Mouse (Mus musculus): ENCODE measurements at regions not wholly inside any gene's neighbourhood (a gene's known extent, or its start where the extent isn't known, plus 50 kb on each side); places are given as distances from the start of the nearest gene placed in this dataset.

GRCm38 (mm10) chr3:157777779-157778178, 147.1 kb downstream of the Cth start:
- Histone ChIP-seq H3K4me2 (replicated peaks; ENCODE audit: low read depth) (no peak overlapping the region), H3K4me3 (ENCODE audit: low read depth, low read length) (no peak overlapping the region), H3K36me3 (ENCODE audit: control insufficient read depth, insufficient read depth) (no peaks in the 10 kb centered on the region), H3K9me3 (ENCODE audit: control insufficient read depth) (no peaks in the 10 kb centered on the region), H3K9ac (ENCODE audit: low read depth, low read length) (no peak overlapping the region), H3K27ac (ENCODE audit: low read depth, low read length) (no peak overlapping the region), H3K27me3 (replicated peaks; ENCODE audit: control insufficient read depth, insufficient read depth, low read length) (no peaks in the 10 kb centered on the region), H3K4me1 (replicated peaks; ENCODE audit: control insufficient read depth, insufficient read depth, low read length) (no peaks in the 10 kb centered on the region)
- TF ChIP-seq CTCF (IDR thresholded peaks at IDR 0.05; ENCODE audit: low read depth) = no peak
- ATAC-seq = no peak
- WGBS = 74% methylated on average over 1 of the region's 1 CpGs

DNA sequence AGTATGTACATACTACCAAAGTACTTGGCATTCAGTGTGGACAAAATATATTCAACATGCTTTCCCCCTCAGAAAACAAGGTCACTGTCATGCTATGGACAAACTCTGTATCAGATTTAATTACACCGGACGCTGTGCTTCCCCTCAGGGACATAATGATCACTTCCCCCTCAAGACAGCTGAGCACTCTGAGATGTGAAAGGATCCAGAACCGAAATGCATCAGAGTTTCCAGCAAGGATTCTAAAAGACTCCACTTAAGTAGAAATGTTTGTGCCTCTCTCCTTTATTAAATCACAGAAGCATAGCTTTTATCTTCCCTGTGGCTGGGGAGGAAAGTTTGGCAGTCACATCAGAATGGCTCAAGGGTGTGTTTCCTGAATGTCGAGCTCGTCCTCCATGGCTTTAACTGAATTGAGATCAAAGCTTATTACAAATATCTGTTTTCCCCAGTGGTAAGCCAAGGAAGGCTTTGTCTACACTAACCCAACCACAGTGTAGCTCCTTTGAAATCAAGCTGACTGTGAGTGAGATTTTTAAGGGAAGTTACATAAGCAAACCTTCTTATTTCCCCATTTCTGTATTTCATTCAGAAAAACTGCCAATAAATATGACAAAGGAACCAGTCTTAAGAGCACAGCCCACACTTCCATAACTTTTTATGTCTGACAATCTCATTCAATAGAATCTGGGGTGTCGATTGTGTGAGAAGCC, 161.2 kb downstream of the Cth start:
- H3K36me3 ChIP-seq (ENCODE audit: control insufficient read depth, insufficient read depth) = no peaks in the 10 kb centered on the region
- H3K27ac ChIP-seq (ENCODE audit: low read depth, low read length) = no peak overlapping the region
- H3K9ac ChIP-seq (ENCODE audit: low read depth, low read length) = no peak overlapping the region
- no peak overlapping the region for H3K4me3 ChIP-seq (ENCODE audit: low read depth, low read length)
- 31% methylated on average over 6 of the region's 6 CpGs for WGBS
- no peaks in the 10 kb centered on the region for H3K9me3 ChIP-seq (ENCODE audit: control insufficient read depth)
- no peak for ATAC-seq
- H3K4me1 ChIP-seq (replicated peaks; ENCODE audit: control insufficient read depth, insufficient read depth, low read length) = no peaks in the 10 kb centered on the region
- TF ChIP-seq CTCF (IDR thresholded peaks at IDR 0.05; ENCODE audit: low read depth) = no peak
- no peaks in the 10 kb centered on the region for H3K27me3 ChIP-seq (replicated peaks; ENCODE audit: control insufficient read depth, insufficient read depth, low read length)
- H3K4me2 ChIP-seq (replicated peaks; ENCODE audit: low read depth) = no peak overlapping the region

GRCm38 (mm10) chr3:157759856-157760255, 165.0 kb downstream of the Cth start:
- Histone ChIP-seq H3K27me3 (replicated peaks; ENCODE audit: control insufficient read depth, insufficient read depth, low read length) (no peaks in the 10 kb centered on the region), H3K4me2 (replicated peaks; ENCODE audit: low read depth) (no peak overlapping the region), H3K9me3 (ENCODE audit: control insufficient read depth) (no peaks in the 10 kb centered on the region), H3K27ac (ENCODE audit: low read depth, low read length) (no peak overlapping the region), H3K4me3 (ENCODE audit: low read depth, low read length) (no peak overlapping the region), H3K9ac (ENCODE audit: low read depth, low read length) (no peak overlapping the region), H3K4me1 (replicated peaks; ENCODE audit: control insufficient read depth, insufficient read depth, low read length) (no peaks in the 10 kb centered on the region), H3K36me3 (ENCODE audit: control insufficient read depth, insufficient read depth) (no peaks in the 10 kb centered on the region)
- WGBS = 93% methylated on average over 1 of the region's 1 CpGs
- no peak for TF ChIP-seq CTCF (IDR thresholded peaks at IDR 0.05; ENCODE audit: low read depth)
- no peak for ATAC-seq

GRCm38 (mm10) chr3:157754826-157755225, 170.1 kb downstream of the Cth start:
- 80% methylated on average over 4 of the region's 4 CpGs for WGBS
- H3K36me3 ChIP-seq (ENCODE audit: control insufficient read depth, insufficient read depth) = no peaks in the 10 kb centered on the region
- no peaks in the 10 kb centered on the region for H3K4me1 ChIP-seq (replicated peaks; ENCODE audit: control insufficient read depth, insufficient read depth, low read length)
- TF ChIP-seq CTCF (IDR thresholded peaks at IDR 0.05; ENCODE audit: low read depth) = no peak
- no peak overlapping the region for H3K27ac ChIP-seq (ENCODE audit: low read depth, low read length)
- no peak overlapping the region for H3K4me3 ChIP-seq (ENCODE audit: low read depth, low read length)
- no peak overlapping the region for H3K4me2 ChIP-seq (replicated peaks; ENCODE audit: low read depth)
- ATAC-seq = no peak
- H3K9me3 ChIP-seq (ENCODE audit: control insufficient read depth) = no peaks in the 10 kb centered on the region
- H3K27me3 ChIP-seq (replicated peaks; ENCODE audit: control insufficient read depth, insufficient read depth, low read length) = no peaks in the 10 kb centered on the region
- H3K9ac ChIP-seq (ENCODE audit: low read depth, low read length) = no peak overlapping the region

- H3K36me3 ChIP-seq (ENCODE audit: control insufficient read depth, insufficient read depth) = no peaks in the 10 kb centered on the region
- 81% methylated on average over 3 of the region's 3 CpGs for WGBS
Observed at GRCm38 (mm10) chr3:157750266-157750665, 174.6 kb downstream of the Cth start.

DNA sequence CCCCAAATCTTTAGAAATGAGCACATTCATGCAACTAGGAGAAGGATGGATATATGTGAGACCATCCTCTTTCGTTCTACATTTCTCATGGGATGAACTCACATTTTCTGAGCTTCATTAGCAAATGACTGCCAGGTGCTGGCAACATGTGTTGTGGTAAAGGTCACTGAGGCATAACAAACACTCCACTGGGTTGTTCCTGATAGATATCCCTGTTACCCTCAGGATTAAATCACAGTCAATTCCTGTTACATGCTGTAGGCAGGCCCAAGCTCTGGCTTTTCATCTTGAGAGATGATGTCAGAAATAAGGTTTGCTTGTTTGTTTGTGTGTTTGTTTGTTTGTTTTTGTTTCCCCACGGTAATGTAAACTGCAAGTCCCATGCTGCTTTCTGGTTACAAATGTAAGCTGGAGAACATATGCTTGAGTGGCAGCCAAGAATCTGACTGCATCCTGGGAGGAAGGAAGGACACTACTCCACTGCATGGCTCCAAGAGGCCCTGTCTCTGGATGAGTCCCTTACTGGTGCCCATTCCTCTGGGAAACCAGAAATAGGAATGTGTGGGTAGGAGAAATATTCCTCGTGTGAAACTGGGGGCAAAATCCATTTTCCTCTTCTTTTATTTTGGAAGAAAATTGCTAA, 176.4 kb downstream of the Cth start:
- Histone ChIP-seq H3K4me1 (replicated peaks; ENCODE audit: control insufficient read depth, insufficient read depth, low read length) (no peaks in the 10 kb centered on the region), H3K9ac (ENCODE audit: low read depth, low read length) (no peak overlapping the region), H3K27me3 (replicated peaks; ENCODE audit: control insufficient read depth, insufficient read depth, low read length) (no peaks in the 10 kb centered on the region), H3K36me3 (ENCODE audit: control insufficient read depth, insufficient read depth) (no peaks in the 10 kb centered on the region), H3K9me3 (ENCODE audit: control insufficient read depth) (no peaks in the 10 kb centered on the region), H3K4me3 (ENCODE audit: low read depth, low read length) (no peak overlapping the region), H3K4me2 (replicated peaks; ENCODE audit: low read depth) (no peak overlapping the region), H3K27ac (ENCODE audit: low read depth, low read length) (no peak overlapping the region)
- ATAC-seq = no peak
- TF ChIP-seq CTCF (IDR thresholded peaks at IDR 0.05; ENCODE audit: low read depth) = no peak
- WGBS = 59% methylated on average over 3 of the region's 3 CpGs

More at GRCm38 (mm10) chr3:157750266-157750665, 174.6 kb downstream of the Cth start:
- no peak for TF ChIP-seq CTCF (IDR thresholded peaks at IDR 0.05; ENCODE audit: low read depth)
- Histone ChIP-seq H3K4me1 (replicated peaks; ENCODE audit: control insufficient read depth, insufficient read depth, low read length) (no peaks in the 10 kb centered on the region), H3K4me2 (replicated peaks; ENCODE audit: low read depth) (no peak overlapping the region), H3K27me3 (replicated peaks; ENCODE audit: control insufficient read depth, insufficient read depth, low read length) (no peaks in the 10 kb centered on the region), H3K9ac (ENCODE audit: low read depth, low read length) (no peak overlapping the region), H3K9me3 (ENCODE audit: control insufficient read depth) (no peaks in the 10 kb centered on the region), H3K27ac (ENCODE audit: low read depth, low read length) (no peak overlapping the region), H3K4me3 (ENCODE audit: low read depth, low read length) (no peak overlapping the region)
- ATAC-seq = no peak
